Mouse (Mus musculus) forebrain, embryonic 10.5 days (tissue): ENCODE measurements around the gene Slc28a1. TPM values are rescaled to one million over a fixed set of nuclear protein-coding genes. Genes with fewer than 3 reads are reported as not detected.

Experiments
- DNase-seq: peaks from one replicate; pipeline ENCODE4 v3.0.0-alpha.2; 2017; ENCODE audit warnings: low spot score; ENCODE audit errors: extremely low spot score
- H3K27ac ChIP-seq: fragments of 300-500 bp; sonication (generic); 2 replicates; pipeline ENCODE4 v1.5.1; 2016; ENCODE audit warnings: mild to moderate bottlenecking
- H3K27me3 ChIP-seq: fragments of 300-500 bp; sonication (generic); 2 replicates; pipeline ENCODE4 v1.6.1; 2016; ENCODE audit warnings: mild to moderate bottlenecking; ENCODE audit not compliant: poor library complexity, severe bottlenecking
- H3K36me3 ChIP-seq: fragments of 300-500 bp; sonication (generic); replicated peaks from 2 replicates; pipeline ENCODE4 v1.6.1; 2016; ENCODE audit warnings: mild to moderate bottlenecking, moderate library complexity
- H3K4me1 ChIP-seq: fragments of 300-500 bp; sonication (generic); 2 replicates; pipeline ENCODE4 v1.6.1; 2016
- H3K4me3 ChIP-seq: fragments of 300-500 bp; sonication (generic); 2 replicates; pipeline ENCODE4 v1.5.1; 2016; ENCODE audit warnings: mild to moderate bottlenecking, moderate library complexity
- H3K9me3 ChIP-seq: fragments of 300-500 bp; sonication (generic); 2 replicates; pipeline ENCODE4 v1.6.1; 2016; ENCODE audit warnings: mild to moderate bottlenecking, moderate library complexity
- WGBS: fragments of 180-500 bp; shearing (Covaris S2); methylation state at CpG from one replicate; pipeline ENCODE4 v1.1.7; 2016; 5-methylcytosine and 5-hydroxymethylcytosine counted together
- polyA plus RNA-seq: library from polyadenylated mRNA; unstranded; fragments of >200 nt; fragmentation: Nextera tagmentation; extraction: Ambion mirVana; gene quantifications from 2 replicates; pipeline ENCODE4 v1.2.1, GENCODE M21; 2016

Gene Slc28a1
- polyA plus RNA-seq, 1 experiment from 2014 or later: not detected

- DNase-seq: no peak
- Histone ChIP-seq H3K36me3 (no peaks in the 10 kb centered on the region), H3K27ac (no peak overlapping the region), H3K27me3 (no peaks in the 10 kb centered on the region), H3K4me3 (no peak overlapping the region), H3K4me1 (peaks cover 6% of the 10 kb centered on the region; the same call in 1 of the 2 replicates), H3K9me3 (no peaks in the 10 kb centered on the region)
- 71% methylated on average over 4 of the region's 4 CpGs for whole genome bisulfite sequencing
These were observed 9.1 kb upstream of the Slc28a1 start for GRCm38 (mm10) chr7:81105525-81105924.

GRCm38 (mm10) chr7:81108226-81108625 lies 6.4 kb upstream of the Slc28a1 start:
- 92% methylated on average over 5 of the region's 5 CpGs for WGBS
- DNase-seq: no peak
- H3K27ac ChIP-seq: no peak overlapping the region
- no peaks in the 10 kb centered on the region; the same call in 1 of the 2 replicates for H3K27me3 ChIP-seq
- H3K36me3 ChIP-seq: no peaks in the 10 kb centered on the region
- H3K9me3 ChIP-seq: no peaks in the 10 kb centered on the region
- H3K4me3 ChIP-seq: no peak overlapping the region
- H3K4me1 ChIP-seq: peaks cover 9% of the 10 kb centered on the region; the same call in 1 of the 2 replicates

GRCm38 (mm10) chr7:81109717-81110651 lies 4.6 kb upstream of the Slc28a1 start:
- no peak overlapping the region for H3K27ac ChIP-seq
- WGBS: 77% methylated on average over 9 of the region's 9 CpGs
- no peak overlapping the region for H3K4me3 ChIP-seq
- H3K9me3 ChIP-seq: no peaks in the 10 kb centered on the region
- H3K4me1 ChIP-seq: 0 out of 2 replicates have a peak, but pooled peaks cover 9% of the 10 kb centered on the region
- DNase-seq: no peak
- no peaks in the 10 kb centered on the region; the same call in 1 of the 2 replicates for H3K27me3 ChIP-seq
- no peaks in the 10 kb centered on the region for H3K36me3 ChIP-seq

- no peaks in the 10 kb centered on the region for H3K9me3 ChIP-seq
- H3K27me3 ChIP-seq: no peaks in the 10 kb centered on the region; the same call in 1 of the 2 replicates
- no peaks in the 10 kb centered on the region for H3K36me3 ChIP-seq
- H3K27ac ChIP-seq: no peak overlapping the region
- H3K4me3 ChIP-seq: no peak overlapping the region
- DNase-seq: no peak
- H3K4me1 ChIP-seq: 0 out of 2 replicates have a peak, but pooled peaks cover 7% of the 10 kb centered on the region
- 92% methylated on average over 4 of the region's 4 CpGs for WGBS
These were observed 3.8 kb upstream of the Slc28a1 start for GRCm38 (mm10) chr7:81110791-81111190.

GRCm38 (mm10) chr7:81111729-81112128 lies 2.9 kb upstream of the Slc28a1 start:
- Histone ChIP-seq H3K4me1 (0 out of 2 replicates have a peak, but pooled peaks cover 7% of the 10 kb centered on the region), H3K9me3 (no peaks in the 10 kb centered on the region), H3K4me3 (no peak overlapping the region), H3K36me3 (no peaks in the 10 kb centered on the region), H3K27me3 (no peaks in the 10 kb centered on the region; the same call in 1 of the 2 replicates), H3K27ac (no peak overlapping the region)
- 96% methylated on average over 2 of the region's 2 CpGs for WGBS
- DNase-seq: no peak

GRCm38 (mm10) chr7:81112686-81113360 lies 1.8 kb upstream of the Slc28a1 start:
- Histone ChIP-seq H3K4me1 (0 out of 2 replicates have a peak, but pooled peaks cover 7% of the 10 kb centered on the region), H3K27ac (no peak overlapping the region), H3K4me3 (no peak overlapping the region), H3K36me3 (no peaks in the 10 kb centered on the region), H3K9me3 (no peaks in the 10 kb centered on the region), H3K27me3 (no peaks in the 10 kb centered on the region; the same call in 1 of the 2 replicates)
- DNase-seq: no peak
- 61% methylated on average over 6 of the region's 6 CpGs for WGBS

GRCm38 (mm10) chr7:81121099-81121498 lies 6.5 kb downstream of the Slc28a1 start:
- DNase-seq: no peak
- 72% methylated on average over 3 of the region's 3 CpGs for WGBS

GRCm38 (mm10) chr7:81122808-81123207 lies 8.2 kb downstream of the Slc28a1 start:
- 84% methylated on average over 2 of the region's 2 CpGs for WGBS
- Histone ChIP-seq H3K4me1 (peaks cover 34% of the 10 kb centered on the region), H3K27ac (no peak overlapping the region), H3K9me3 (peaks cover 4% of the 10 kb centered on the region; the same call in 1 of the 2 replicates), H3K36me3 (no peaks in the 10 kb centered on the region), H3K27me3 (no peaks in the 10 kb centered on the region), H3K4me3 (no peak overlapping the region)
- DNase-seq: no peak

More at GRCm38 (mm10) chr7:81121099-81121498, 6.5 kb downstream of the Slc28a1 start:
- no peak overlapping the region for H3K4me3 ChIP-seq
- H3K9me3 ChIP-seq: no peaks in the 10 kb centered on the region
- H3K27me3 ChIP-seq: no peaks in the 10 kb centered on the region
- no peaks in the 10 kb centered on the region for H3K36me3 ChIP-seq
- peaks cover 31% of the 10 kb centered on the region for H3K4me1 ChIP-seq
- no peak overlapping the region for H3K27ac ChIP-seq

- WGBS: 87% methylated on average over 5 of the region's 5 CpGs
- DNase-seq: no peak
- Histone ChIP-seq H3K27me3 (no peaks in the 10 kb centered on the region), H3K27ac (no peak overlapping the region), H3K4me1 (peaks cover 34% of the 10 kb centered on the region), H3K9me3 (peaks cover 9% of the 10 kb centered on the region; the same call in 1 of the 2 replicates), H3K36me3 (no peaks in the 10 kb centered on the region), H3K4me3 (no peak overlapping the region)
These were observed 9.0 kb downstream of the Slc28a1 start for GRCm38 (mm10) chr7:81123553-81123952.

GRCm38 (mm10) chr7:81124773-81125172 lies 10.2 kb downstream of the Slc28a1 start:
- peaks cover 9% of the 10 kb centered on the region; the same call in 1 of the 2 replicates for H3K9me3 ChIP-seq
- no peak for DNase-seq
- H3K27ac ChIP-seq: peak overlapping the region; percentile 63
- H3K4me1 ChIP-seq: peaks cover 34% of the 10 kb centered on the region
- 83% methylated on average over 8 of the region's 8 CpGs for WGBS
- no peaks in the 10 kb centered on the region for H3K27me3 ChIP-seq
- H3K36me3 ChIP-seq: no peaks in the 10 kb centered on the region
- no peak overlapping the region for H3K4me3 ChIP-seq

GRCm38 (mm10) chr7:81125215-81126175 lies 10.9 kb downstream of the Slc28a1 start:
- DNase-seq: no peak
- H3K4me3 ChIP-seq: no peak overlapping the region
- H3K27me3 ChIP-seq: no peaks in the 10 kb centered on the region
- H3K4me1 ChIP-seq: peaks cover 34% of the 10 kb centered on the region
- H3K27ac ChIP-seq: peak overlapping the region; percentile 63
- peaks cover 9% of the 10 kb centered on the region; the same call in 1 of the 2 replicates for H3K9me3 ChIP-seq
- WGBS: 81% methylated on average over 10 of the region's 10 CpGs
- no peaks in the 10 kb centered on the region for H3K36me3 ChIP-seq

- Histone ChIP-seq H3K4me1 (peaks cover 38% of the 10 kb centered on the region), H3K27me3 (no peaks in the 10 kb centered on the region), H3K36me3 (no peaks in the 10 kb centered on the region), H3K9me3 (peaks cover 9% of the 10 kb centered on the region; the same call in 1 of the 2 replicates), H3K4me3 (no peak overlapping the region), H3K27ac (peak overlapping the region; percentile 69; the same call in 1 of the 2 replicates)
- WGBS: 71% methylated on average over 7 of the region's 7 CpGs
- DNase-seq: no peak
These were observed 17.3 kb downstream of the Slc28a1 start for GRCm38 (mm10) chr7:81131864-81132263.
